Mouse (Mus musculus): ENCODE results near the gene Prtn3. TPM values are rescaled to one million over a fixed set of nuclear protein-coding genes. Genes with fewer than 3 reads are reported as not detected.

Gene Prtn3
- polyA plus RNA-seq, 1 experiment = 2.5 TPM

DNA sequence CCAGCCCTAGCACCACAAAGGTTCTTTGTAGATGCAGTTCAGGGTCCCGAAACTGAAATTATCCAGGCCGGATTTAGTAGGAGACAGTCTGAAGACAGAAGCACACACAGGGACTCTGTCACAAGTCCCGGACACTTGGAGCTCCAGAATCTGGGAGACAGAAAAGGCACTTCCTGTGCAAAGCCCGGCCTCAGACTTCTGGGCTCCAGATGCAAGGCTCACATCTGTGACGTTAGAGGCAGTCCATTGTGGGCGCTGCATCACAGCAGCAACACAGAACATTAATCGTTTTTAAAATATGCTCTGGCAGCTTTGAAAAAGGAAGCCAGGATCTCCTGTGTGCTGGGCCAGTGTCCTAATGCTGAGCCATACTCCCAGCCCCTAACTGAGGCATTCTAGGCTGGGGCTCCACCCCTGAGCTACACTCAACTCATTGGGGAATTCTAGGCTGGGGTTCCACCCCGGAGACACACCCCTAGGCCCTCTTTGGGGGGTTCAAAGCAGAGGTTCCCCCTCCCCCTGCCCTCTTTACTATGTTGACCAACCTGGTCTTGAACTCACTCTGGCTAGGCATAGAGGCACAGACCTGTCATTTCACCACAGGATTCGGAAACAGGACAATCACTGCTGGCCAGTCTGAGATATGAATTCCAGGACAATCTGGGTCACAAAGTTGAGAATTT is 22.0 kb upstream of the Prtn3 start:
- Histone ChIP-seq H3K4me3 (replicated peaks; ENCODE audit: insufficient read depth, low read depth, low read length) (no peak overlapping the region), H3K4me1 (ENCODE audit: control insufficient read depth, insufficient read depth, low read length) (peaks cover 17% of the 10 kb centered on the region)
- WGBS = 61% methylated on average over 9 of the region's 9 CpGs

DNA sequence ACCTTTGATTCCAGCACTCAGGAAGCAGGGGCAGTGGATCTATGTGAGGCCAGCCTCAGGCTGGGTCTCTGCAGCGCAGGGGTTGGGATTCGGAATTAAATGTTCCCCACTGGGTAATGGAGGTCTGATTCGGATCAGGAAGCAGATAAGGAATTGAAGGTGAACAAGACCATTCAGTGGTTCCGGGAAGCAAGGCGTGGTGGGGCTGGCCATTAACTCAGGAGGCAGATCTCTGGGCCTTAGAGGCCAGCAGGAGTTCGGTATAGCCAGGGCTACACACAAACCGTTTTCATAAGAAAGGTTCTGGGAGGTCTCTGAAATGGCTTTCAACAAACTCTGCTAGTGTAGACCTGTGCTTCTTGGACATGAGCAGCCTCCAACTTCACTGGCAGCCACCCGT is 21.4 kb upstream of the Prtn3 start:
- WGBS = 26% methylated on average over 8 of the region's 8 CpGs
- no peak for DNase-seq
- peak overlapping the region; percentile 74 for H3K27ac ChIP-seq (ENCODE audit: insufficient read depth, low read length)
- peaks cover 23% of the 10 kb centered on the region for H3K4me1 ChIP-seq (ENCODE audit: control insufficient read depth, insufficient read depth, low read length)
- peak overlapping the region; percentile 73 for H3K4me3 ChIP-seq (replicated peaks; ENCODE audit: insufficient read depth, low read depth, low read length)
- H3K27me3 ChIP-seq (ENCODE audit: control insufficient read depth, insufficient read depth, low read length) = no peaks in the 10 kb centered on the region
- no peak for TF ChIP-seq POLR2A (IDR thresholded peaks at IDR 0.05; ENCODE audit: borderline replicate concordance, insufficient read depth, low read length)

More for the DNA sequence above, 22.0 kb upstream of the Prtn3 start:
- TF ChIP-seq POLR2A (IDR thresholded peaks at IDR 0.05; ENCODE audit: borderline replicate concordance, insufficient read depth, low read length) = no peak
- TF ChIP-seq CTCF (IDR thresholded peaks at IDR 0.05; ENCODE audit: borderline replicate concordance, insufficient read depth, low read depth, low read length) = no peak
- Histone ChIP-seq H3K27me3 (ENCODE audit: control insufficient read depth, insufficient read depth, low read length) (no peaks in the 10 kb centered on the region), H3K27ac (ENCODE audit: insufficient read depth, low read length) (peak overlapping the region; percentile 74)
- no peak for DNase-seq

DNA sequence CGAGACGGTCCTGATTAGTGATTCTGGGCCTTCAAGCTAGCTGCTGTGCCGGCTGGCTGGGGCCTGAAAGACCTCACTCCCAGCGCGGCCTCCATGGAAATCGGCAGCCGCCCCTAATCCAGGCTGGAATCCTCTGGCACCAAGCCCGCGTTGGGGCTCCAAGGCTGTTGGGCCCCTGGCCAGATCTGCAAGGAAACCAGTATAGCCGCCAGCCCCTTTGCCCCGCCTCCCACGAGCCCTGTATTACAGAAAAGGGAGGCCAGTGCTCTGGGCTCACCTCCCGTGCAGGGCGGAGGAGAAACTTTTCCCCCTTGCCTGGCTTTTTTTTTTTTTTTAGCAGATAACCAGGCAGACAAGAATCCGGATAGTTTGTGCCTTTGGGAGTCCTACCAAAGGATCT is 20.9 kb upstream of the Prtn3 start:
- Histone ChIP-seq H3K4me1 (ENCODE audit: control insufficient read depth, insufficient read depth, low read length) (peaks cover 25% of the 10 kb centered on the region), H3K27me3 (ENCODE audit: control insufficient read depth, insufficient read depth, low read length) (no peaks in the 10 kb centered on the region), H3K4me3 (replicated peaks; ENCODE audit: insufficient read depth, low read depth, low read length) (peak overlapping the region; percentile 73), H3K27ac (ENCODE audit: insufficient read depth, low read length) (peak overlapping the region; percentile 74)
- DNase-seq = peak; percentile 84 to 87
- WGBS = 1% methylated on average over 15 of the region's 15 CpGs
- TF ChIP-seq POLR2A (IDR thresholded peaks at IDR 0.05; ENCODE audit: borderline replicate concordance, insufficient read depth, low read length) (no peak), CTCF (IDR thresholded peaks at IDR 0.05; ENCODE audit: borderline replicate concordance, insufficient read depth, low read depth, low read length) (no peak)

DNA sequence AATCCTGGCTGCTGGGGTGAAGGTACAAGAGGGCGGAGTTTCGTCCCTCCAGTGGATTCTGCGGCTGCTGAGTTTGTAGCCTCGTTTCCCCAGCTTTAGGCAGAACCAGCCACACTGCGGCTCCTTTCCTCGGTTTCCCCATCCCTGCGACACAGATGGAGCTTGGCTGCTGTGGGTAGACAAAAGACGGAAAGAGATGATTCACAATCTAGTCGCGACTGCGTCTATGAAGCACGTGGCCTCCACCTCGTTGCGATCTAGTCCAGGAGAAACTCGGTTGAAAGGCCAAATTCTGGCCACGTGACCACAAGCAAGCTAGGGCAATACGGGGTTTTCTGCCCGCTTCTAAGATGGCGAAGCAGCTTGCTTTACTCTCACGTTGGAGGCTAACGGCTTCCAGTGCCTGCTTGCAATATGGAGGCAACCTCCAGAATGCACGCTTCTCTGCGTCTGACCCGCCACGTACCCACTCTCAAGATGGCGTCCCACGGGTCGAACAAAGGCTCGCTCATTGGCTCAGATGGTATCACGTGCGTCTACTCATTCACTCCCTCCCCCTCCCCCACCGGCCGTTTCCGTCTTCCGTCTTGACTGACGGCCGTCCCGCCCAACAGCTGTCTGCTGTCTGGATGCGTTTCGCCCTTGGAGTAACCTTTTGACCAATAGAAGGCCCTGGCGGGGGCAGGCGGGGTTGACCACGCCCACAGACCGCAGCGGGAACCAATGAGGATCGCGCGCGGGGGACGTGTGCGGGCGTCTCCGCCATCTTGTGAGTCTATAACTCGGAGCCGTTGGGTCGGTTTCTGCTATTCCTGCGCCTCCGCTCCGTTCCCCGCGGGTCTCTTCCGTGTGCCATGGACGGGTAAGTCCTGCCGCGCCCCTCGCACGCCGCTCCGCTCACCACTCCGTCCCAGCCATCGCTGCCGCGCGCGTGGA is 20.1 kb upstream of the Prtn3 start, which contains the start of gene Ptbp1:
TSS of gene Ptbp1 (plus strand) at position 568 of the 936 bp plus-strand sequence.
- under 1% methylated on average over 75 of the region's 75 CpGs for WGBS
- Histone ChIP-seq H3K27ac (ENCODE audit: insufficient read depth, low read length) (peak within 1 kb of the TSS; percentile 87), H3K4me3 (replicated peaks; ENCODE audit: insufficient read depth, low read depth, low read length) (peak within 1 kb of the TSS; percentile 79), H3K27me3 (ENCODE audit: control insufficient read depth, insufficient read depth, low read length) (no peaks in the 10 kb centered on the region), H3K4me1 (ENCODE audit: control insufficient read depth, insufficient read depth, low read length) (peaks cover 32% of the 10 kb centered on the region)
- peak; percentile 99 to 100 for DNase-seq
- TF ChIP-seq CTCF (IDR thresholded peaks at IDR 0.05; ENCODE audit: borderline replicate concordance, insufficient read depth, low read depth, low read length) (no peak), POLR2A (IDR thresholded peaks at IDR 0.05; ENCODE audit: borderline replicate concordance, insufficient read depth, low read length) (peak; percentile 81)

DNA sequence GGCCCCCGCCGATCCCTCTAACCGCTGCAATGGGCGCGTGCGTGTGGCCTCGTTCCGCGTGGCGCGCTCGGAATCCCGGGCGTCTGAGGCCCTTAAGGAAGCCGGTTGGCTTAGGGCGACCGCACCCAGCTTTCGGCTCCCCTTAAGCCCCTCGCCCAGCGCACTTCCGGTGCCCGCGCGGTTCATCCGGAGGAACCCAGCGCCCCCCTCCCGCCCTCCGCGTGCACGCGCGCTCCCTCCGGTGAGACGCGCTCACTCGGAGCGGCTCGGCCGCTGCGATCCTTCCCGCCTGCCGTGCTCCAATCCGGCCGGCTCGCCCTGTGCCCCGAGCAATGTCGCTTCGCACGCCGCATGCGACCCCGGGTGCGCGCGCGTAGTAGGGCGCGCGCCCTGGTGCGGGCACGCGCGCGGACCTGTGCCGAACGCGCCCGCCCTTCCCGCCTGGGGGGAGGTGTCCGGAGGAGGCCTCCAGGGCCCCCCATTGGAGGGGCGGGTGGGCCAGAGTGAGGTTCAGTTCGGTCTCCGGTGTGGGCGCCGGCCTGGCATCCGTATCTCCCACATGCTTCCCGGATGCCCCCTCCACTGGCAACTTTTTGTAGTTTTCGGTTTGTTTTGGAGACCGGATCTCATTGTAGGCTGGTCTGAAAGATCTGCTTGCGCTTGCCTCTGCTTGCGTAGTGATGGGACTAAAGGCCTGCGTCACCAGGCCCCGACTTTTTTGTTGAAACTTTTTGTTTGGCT is 19.3 kb upstream of the Prtn3 start:
- no peak for DNase-seq
- no peaks in the 10 kb centered on the region for H3K27me3 ChIP-seq (ENCODE audit: control insufficient read depth, insufficient read depth, low read length)
- peak overlapping the region; percentile 87 for H3K27ac ChIP-seq (ENCODE audit: insufficient read depth, low read length)
- WGBS = under 1% methylated on average over 83 of the region's 83 CpGs
- TF ChIP-seq CTCF (IDR thresholded peaks at IDR 0.05; ENCODE audit: borderline replicate concordance, insufficient read depth, low read depth, low read length) = no peak
- TF ChIP-seq POLR2A (IDR thresholded peaks at IDR 0.05; ENCODE audit: borderline replicate concordance, insufficient read depth, low read length) = no peak
- peak overlapping the region; percentile 79 for H3K4me3 ChIP-seq (replicated peaks; ENCODE audit: insufficient read depth, low read depth, low read length)
- peaks cover 40% of the 10 kb centered on the region for H3K4me1 ChIP-seq (ENCODE audit: control insufficient read depth, insufficient read depth, low read length)

DNA sequence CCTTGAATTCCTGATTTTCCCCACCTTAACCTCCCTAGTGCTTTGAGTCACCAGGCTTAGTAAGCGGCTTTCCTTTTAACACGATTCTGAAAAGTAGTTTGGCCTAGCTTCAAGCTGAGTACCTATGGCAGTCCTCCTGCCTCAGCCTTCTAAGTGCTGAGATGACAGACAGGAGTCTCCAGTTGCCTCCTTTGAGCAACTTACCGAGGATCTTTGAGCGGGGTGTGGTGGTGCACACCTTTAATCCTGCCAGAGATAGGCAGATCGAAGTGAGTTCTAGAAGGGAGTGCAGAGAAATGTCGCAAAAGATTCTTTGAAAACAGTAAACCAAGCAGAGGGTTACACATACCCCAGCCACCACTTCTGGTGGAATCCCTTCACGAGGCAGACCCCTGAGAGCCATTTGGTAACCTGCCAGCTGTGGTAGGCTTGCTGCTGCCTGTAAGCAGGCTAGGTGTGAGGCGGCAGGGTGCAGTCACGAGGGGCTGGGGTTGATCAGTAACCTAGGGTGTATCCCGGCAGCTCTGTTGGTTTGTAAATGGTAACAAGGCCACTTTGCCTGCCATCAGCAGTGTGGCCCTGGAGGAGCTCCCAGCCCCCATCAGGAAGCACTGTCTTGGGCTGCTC is 18.6 kb upstream of the Prtn3 start:
- TF ChIP-seq POLR2A (IDR thresholded peaks at IDR 0.05; ENCODE audit: borderline replicate concordance, insufficient read depth, low read length) (no peak), CTCF (IDR thresholded peaks at IDR 0.05; ENCODE audit: borderline replicate concordance, insufficient read depth, low read depth, low read length) (no peak)
- 1% methylated on average over 10 of the region's 10 CpGs for WGBS
- Histone ChIP-seq H3K4me1 (ENCODE audit: control insufficient read depth, insufficient read depth, low read length) (peaks cover 47% of the 10 kb centered on the region), H3K27me3 (ENCODE audit: control insufficient read depth, insufficient read depth, low read length) (no peaks in the 10 kb centered on the region), H3K4me3 (replicated peaks; ENCODE audit: insufficient read depth, low read depth, low read length) (peak overlapping the region; percentile 79), H3K27ac (ENCODE audit: insufficient read depth, low read length) (no peak overlapping the region; the same call in 1 of the 2 replicates)
- peak in 1 of 2 experiments; percentile 51 for DNase-seq

DNA sequence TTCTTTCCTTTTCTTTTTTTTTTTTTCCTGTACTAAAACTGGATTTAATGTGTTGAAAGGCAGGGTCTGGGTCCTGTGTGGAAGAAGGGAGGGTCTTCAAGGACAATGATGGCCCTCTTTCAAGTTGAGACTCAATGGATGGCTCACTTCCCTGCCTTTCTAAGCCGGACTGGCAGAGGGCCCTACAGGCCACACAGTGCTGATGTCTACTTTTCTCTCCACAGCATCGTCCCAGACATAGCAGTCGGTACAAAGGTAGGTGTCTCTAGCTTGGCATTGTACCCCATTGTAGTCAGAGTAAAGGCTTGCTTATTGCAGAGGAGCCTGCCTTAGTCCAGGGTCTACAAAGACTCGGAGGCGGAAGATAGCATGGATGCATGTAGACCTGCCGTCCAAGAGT is 18.0 kb upstream of the Prtn3 start:
- 10% methylated on average over 6 of the region's 6 CpGs for WGBS
- no peak for DNase-seq

More for the DNA sequence above, 18.0 kb upstream of the Prtn3 start:
- TF ChIP-seq POLR2A (IDR thresholded peaks at IDR 0.05; ENCODE audit: borderline replicate concordance, insufficient read depth, low read length) = no peak
- no peak for TF ChIP-seq CTCF (IDR thresholded peaks at IDR 0.05; ENCODE audit: borderline replicate concordance, insufficient read depth, low read depth, low read length)
- peaks cover 52% of the 10 kb centered on the region for H3K4me1 ChIP-seq (ENCODE audit: control insufficient read depth, insufficient read depth, low read length)
- no peak overlapping the region for H3K27ac ChIP-seq (ENCODE audit: insufficient read depth, low read length)
- no peaks in the 10 kb centered on the region for H3K27me3 ChIP-seq (ENCODE audit: control insufficient read depth, insufficient read depth, low read length)
- H3K4me3 ChIP-seq (replicated peaks; ENCODE audit: insufficient read depth, low read depth, low read length) = peak overlapping the region; percentile 30
